Mouse (Mus musculus): ENCODE measurements around the gene B3gat1. TPM values are rescaled to one million over a fixed set of nuclear protein-coding genes. Genes with fewer than 3 reads are reported as not detected.

The B3gat1 gene
- polyA plus RNA-seq, 1 experiment, result 202 TPM

GRCm38 (mm10) chr9:26725709-26726108, 7.8 kb upstream of the B3gat1 start:
- Histone ChIP-seq H3K4me3 (ENCODE audit: insufficient read depth, low read length) (no peak overlapping the region), H3K4me1 (ENCODE audit: control insufficient read depth, insufficient read depth, low read length) (no peaks in the 10 kb centered on the region), H3K27ac (ENCODE audit: insufficient read depth, low read length) (no peak overlapping the region)
- TF ChIP-seq CTCF (IDR thresholded peaks at IDR 0.05; ENCODE audit: extremely low read depth, insufficient read depth, low read length), result no peak
- no peak for TF ChIP-seq POLR2A (IDR thresholded peaks at IDR 0.05; ENCODE audit: extremely low read depth, insufficient read depth, low read length)

- Histone ChIP-seq H3K4me3 (ENCODE audit: insufficient read depth, low read length) (no peak overlapping the region), H3K27ac (ENCODE audit: insufficient read depth, low read length) (no peak overlapping the region), H3K4me1 (ENCODE audit: control insufficient read depth, insufficient read depth, low read length) (no peaks in the 10 kb centered on the region)
- TF ChIP-seq POLR2A (IDR thresholded peaks at IDR 0.05; ENCODE audit: extremely low read depth, insufficient read depth, low read length), result no peak
- TF ChIP-seq CTCF (IDR thresholded peaks at IDR 0.05; ENCODE audit: extremely low read depth, insufficient read depth, low read length), result no peak
Measured at GRCm38 (mm10) chr9:26727445-26727844, 6.1 kb upstream of the B3gat1 start.

GRCm38 (mm10) chr9:26728556-26728955, 5.0 kb upstream of the B3gat1 start:
- H3K27ac ChIP-seq (ENCODE audit: insufficient read depth, low read length), result no peak overlapping the region
- no peak overlapping the region for H3K4me3 ChIP-seq (ENCODE audit: insufficient read depth, low read length)
- TF ChIP-seq CTCF (IDR thresholded peaks at IDR 0.05; ENCODE audit: extremely low read depth, insufficient read depth, low read length) (no peak), POLR2A (IDR thresholded peaks at IDR 0.05; ENCODE audit: extremely low read depth, insufficient read depth, low read length) (no peak)

GRCm38 (mm10) chr9:26733986-26734385, 458 bp downstream of the B3gat1 start:
- Histone ChIP-seq H3K27ac (ENCODE audit: insufficient read depth, low read length) (peak overlapping the region; percentile 97), H3K4me3 (ENCODE audit: insufficient read depth, low read length) (peak overlapping the region; percentile 78), H3K4me1 (ENCODE audit: control insufficient read depth, insufficient read depth, low read length) (peaks cover 7% of the 10 kb centered on the region; the same call in 1 of the 2 replicates)
- TF ChIP-seq CTCF (IDR thresholded peaks at IDR 0.05; ENCODE audit: extremely low read depth, insufficient read depth, low read length) (no peak), POLR2A (IDR thresholded peaks at IDR 0.05; ENCODE audit: extremely low read depth, insufficient read depth, low read length) (no peak)

More at GRCm38 (mm10) chr9:26728556-26728955, 5.0 kb upstream of the B3gat1 start:
- no peaks in the 10 kb centered on the region for H3K4me1 ChIP-seq (ENCODE audit: control insufficient read depth, insufficient read depth, low read length)

GRCm38 (mm10) chr9:26737116-26737515, 3.6 kb downstream of the B3gat1 start:
- Histone ChIP-seq H3K27ac (ENCODE audit: insufficient read depth, low read length) (no peak overlapping the region), H3K4me3 (ENCODE audit: insufficient read depth, low read length) (peak overlapping the region; percentile 5; the same call in 1 of the 2 replicates), H3K4me1 (ENCODE audit: control insufficient read depth, insufficient read depth, low read length) (peaks cover 12% of the 10 kb centered on the region)
- TF ChIP-seq CTCF (IDR thresholded peaks at IDR 0.05; ENCODE audit: extremely low read depth, insufficient read depth, low read length) (no peak), POLR2A (IDR thresholded peaks at IDR 0.05; ENCODE audit: extremely low read depth, insufficient read depth, low read length) (no peak)

GRCm38 (mm10) chr9:26742817-26743216, 9.3 kb downstream of the B3gat1 start:
- TF ChIP-seq POLR2A (IDR thresholded peaks at IDR 0.05; ENCODE audit: extremely low read depth, insufficient read depth, low read length) (no peak), CTCF (IDR thresholded peaks at IDR 0.05; ENCODE audit: extremely low read depth, insufficient read depth, low read length) (no peak)
- H3K27ac ChIP-seq (ENCODE audit: insufficient read depth, low read length), result 0 out of 2 replicates have a peak overlapping the region, but pooled peaks have one; percentile 2
- peaks cover 9% of the 10 kb centered on the region for H3K4me1 ChIP-seq (ENCODE audit: control insufficient read depth, insufficient read depth, low read length)
- H3K4me3 ChIP-seq (ENCODE audit: insufficient read depth, low read length), result no peak overlapping the region

- TF ChIP-seq CTCF (IDR thresholded peaks at IDR 0.05; ENCODE audit: extremely low read depth, insufficient read depth, low read length) (no peak), POLR2A (IDR thresholded peaks at IDR 0.05; ENCODE audit: extremely low read depth, insufficient read depth, low read length) (no peak)
- no peak overlapping the region for H3K4me3 ChIP-seq (ENCODE audit: insufficient read depth, low read length)
- H3K4me1 ChIP-seq (ENCODE audit: control insufficient read depth, insufficient read depth, low read length), result peaks cover 5% of the 10 kb centered on the region
- no peak overlapping the region for H3K27ac ChIP-seq (ENCODE audit: insufficient read depth, low read length)
Measured at GRCm38 (mm10) chr9:26747121-26747520, 13.6 kb downstream of the B3gat1 start.

GRCm38 (mm10) chr9:26748893-26749292, 15.4 kb downstream of the B3gat1 start:
- H3K4me1 ChIP-seq (ENCODE audit: control insufficient read depth, insufficient read depth, low read length), result peaks cover 1% of the 10 kb centered on the region
- H3K27ac ChIP-seq (ENCODE audit: insufficient read depth, low read length), result no peak overlapping the region
- H3K4me3 ChIP-seq (ENCODE audit: insufficient read depth, low read length), result no peak overlapping the region
- TF ChIP-seq CTCF (IDR thresholded peaks at IDR 0.05; ENCODE audit: extremely low read depth, insufficient read depth, low read length), result no peak
- TF ChIP-seq POLR2A (IDR thresholded peaks at IDR 0.05; ENCODE audit: extremely low read depth, insufficient read depth, low read length), result no peak

- Histone ChIP-seq H3K4me3 (ENCODE audit: insufficient read depth, low read length) (no peak overlapping the region), H3K27ac (ENCODE audit: insufficient read depth, low read length) (no peak overlapping the region), H3K4me1 (ENCODE audit: control insufficient read depth, insufficient read depth, low read length) (no peaks in the 10 kb centered on the region)
- TF ChIP-seq POLR2A (IDR thresholded peaks at IDR 0.05; ENCODE audit: extremely low read depth, insufficient read depth, low read length) (no peak), CTCF (IDR thresholded peaks at IDR 0.05; ENCODE audit: extremely low read depth, insufficient read depth, low read length) (peak; percentile 57)
Measured at GRCm38 (mm10) chr9:26760081-26760480, 26.6 kb downstream of the B3gat1 start.

GRCm38 (mm10) chr9:26760576-26760975, 27.0 kb downstream of the B3gat1 start:
- TF ChIP-seq CTCF (IDR thresholded peaks at IDR 0.05; ENCODE audit: extremely low read depth, insufficient read depth, low read length) (no peak), POLR2A (IDR thresholded peaks at IDR 0.05; ENCODE audit: extremely low read depth, insufficient read depth, low read length) (no peak)
- no peak overlapping the region for H3K4me3 ChIP-seq (ENCODE audit: insufficient read depth, low read length)

More at GRCm38 (mm10) chr9:26760576-26760975, 27.0 kb downstream of the B3gat1 start:
- H3K4me1 ChIP-seq (ENCODE audit: control insufficient read depth, insufficient read depth, low read length), result no peaks in the 10 kb centered on the region
- no peak overlapping the region for H3K27ac ChIP-seq (ENCODE audit: insufficient read depth, low read length)

All from cortical plate, adult 2 months (tissue).